Mouse (Mus musculus) C2C12 (cell line): ENCODE data around the gene Aspdh. TPM values are rescaled to one million over a fixed set of nuclear protein-coding genes. Genes with fewer than 3 reads are reported as not detected.

Experiments used
- H3K27me3 ChIP-seq: one replicate; pipeline ENCODE4 v1.6.1; 2011; ENCODE audit not compliant: control insufficient read depth, insufficient read depth, insufficient read length
- H3K36me3 ChIP-seq: one replicate; pipeline ENCODE4 v1.6.1; 2011; ENCODE audit not compliant: control insufficient read depth, insufficient read depth
- H3K4me3 ChIP-seq: one replicate; pipeline ENCODE4 v1.5.1; 2011; ENCODE audit warnings: mild to moderate bottlenecking, control low read depth; ENCODE audit not compliant: poor library complexity, insufficient read depth, severe bottlenecking
- H3K79me2 ChIP-seq: one replicate; pipeline ENCODE4 v1.6.1; 2011; ENCODE audit not compliant: control insufficient read depth, insufficient read depth
- H3K79me3 ChIP-seq: one replicate; pipeline ENCODE4 v1.6.1; 2011; ENCODE audit warnings: low read depth, control low read depth
- H3ac ChIP-seq: one replicate; pipeline ENCODE3; 2011; ENCODE audit warnings: low read depth; ENCODE audit not compliant: control insufficient read depth, insufficient read length
- CEBPB ChIP-seq: IDR thresholded peaks from one replicate; pipeline ENCODE4 v1.6.1; 2011; ENCODE audit warnings: low read depth, mild to moderate bottlenecking, control low read depth, moderate library complexity
- CTCF ChIP-seq: IDR thresholded peaks from one replicate; pipeline ENCODE4 v1.5.1; 2011; ENCODE audit not compliant: control insufficient read depth, insufficient read depth, insufficient read length
- FOSL1 ChIP-seq: IDR thresholded peaks from one replicate; pipeline ENCODE4 v1.8.0; 2011; ENCODE audit warnings: mild to moderate bottlenecking, low read length; ENCODE audit not compliant: poor library complexity, insufficient read depth, severe bottlenecking
- MAX ChIP-seq: IDR thresholded peaks from one replicate; pipeline ENCODE4 v1.6.1; 2011; ENCODE audit warnings: mild to moderate bottlenecking, control low read depth
- MYOD1 ChIP-seq: IDR thresholded peaks from one replicate; pipeline ENCODE4 v1.6.1; 2011; ENCODE audit warnings: low read depth; ENCODE audit not compliant: control insufficient read depth, insufficient read length
- MYOG ChIP-seq: IDR thresholded peaks from one replicate; pipeline ENCODE4 v1.6.1; 2011; ENCODE audit not compliant: control insufficient read depth, insufficient read length; ENCODE audit errors: extremely low read depth
- USF1 ChIP-seq: IDR thresholded peaks from one replicate; pipeline ENCODE4 v1.6.1; 2011; ENCODE audit warnings: low read depth, mild to moderate bottlenecking, control low read depth, moderate library complexity
- polyA plus RNA-seq: library from polyadenylated mRNA; unstranded; fragments of >200 nt; fragmentation: generic; extraction: Trizol; gene quantifications from one replicate; pipeline ENCODE4 v1.2.1, GENCODE M21; 2012; ENCODE audit warnings: missing spikeins

Aspdh gene
- polyA plus RNA-seq, 1 experiment = not detected

DNA sequence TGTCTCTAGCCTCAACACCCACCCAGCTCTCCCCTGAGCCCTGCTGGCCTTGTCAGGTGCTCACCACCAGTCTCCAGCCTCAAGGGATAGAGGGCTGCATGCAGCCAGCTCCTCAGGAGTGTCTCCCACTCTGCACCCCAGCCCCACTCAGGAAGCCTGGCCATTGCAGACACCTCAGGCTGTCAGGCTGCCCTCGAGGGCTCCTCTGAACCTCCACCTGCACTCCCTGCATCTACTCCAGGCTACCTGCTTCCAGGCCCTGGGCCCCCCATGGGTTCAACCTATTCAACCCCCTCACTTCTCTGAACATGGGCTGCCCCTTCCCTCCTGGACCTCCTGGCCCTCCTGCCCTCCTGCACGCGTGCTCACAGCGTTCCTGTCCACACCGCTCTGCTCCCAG is 26.2 kb downstream of the Aspdh start:
- H3K4me3 ChIP-seq = no peak overlapping the region
- H3ac ChIP-seq = no peak overlapping the region
- peaks cover 13% of the 10 kb centered on the region for H3K79me3 ChIP-seq
- TF ChIP-seq MAX = no peak
- no peak for TF ChIP-seq USF1
- no peak for TF ChIP-seq CTCF
- no peak for TF ChIP-seq MYOG
- TF ChIP-seq MYOD1 = no peak
- no peak for TF ChIP-seq FOSL1
- TF ChIP-seq CEBPB = no peak
- no peaks in the 10 kb centered on the region for H3K27me3 ChIP-seq
- H3K36me3 ChIP-seq = no peaks in the 10 kb centered on the region
- H3K79me2 ChIP-seq = peaks cover 23% of the 10 kb centered on the region

DNA sequence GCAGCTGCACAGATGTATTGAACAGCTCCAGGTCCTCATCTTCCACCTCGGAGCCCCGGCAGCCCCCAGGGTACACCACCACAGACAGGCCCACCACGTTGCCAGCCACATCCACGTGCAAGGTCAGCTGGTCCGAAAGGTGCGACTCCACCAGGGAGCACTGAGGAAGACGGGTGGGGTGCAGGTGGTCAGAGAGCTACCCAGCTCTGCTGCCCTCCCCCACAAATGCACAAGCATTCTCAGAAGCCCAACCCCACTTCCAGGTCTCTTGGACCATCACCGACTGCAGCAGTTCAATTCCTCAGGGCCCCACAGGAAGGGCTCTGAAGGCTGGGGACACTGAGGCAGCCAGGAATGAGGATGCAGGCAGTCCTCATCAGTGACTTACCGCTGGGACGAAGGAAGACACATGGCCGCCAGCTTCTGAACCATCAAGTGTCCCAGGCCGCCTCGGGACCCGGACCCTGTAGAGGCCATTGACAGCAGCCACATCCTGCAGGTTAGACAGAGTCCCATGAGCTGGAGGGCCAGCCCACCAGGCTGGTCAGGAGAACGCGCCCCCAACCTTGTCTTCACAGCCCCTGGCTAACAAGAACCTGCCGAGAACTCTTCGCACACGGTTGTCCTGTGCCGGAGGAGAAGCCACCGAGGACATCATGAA is 27.1 kb downstream of the Aspdh start:
- Histone ChIP-seq H3K27me3 (no peaks in the 10 kb centered on the region), H3K4me3 (no peak overlapping the region), H3K79me2 (peaks cover 23% of the 10 kb centered on the region), H3K79me3 (peaks cover 13% of the 10 kb centered on the region), H3K36me3 (no peaks in the 10 kb centered on the region), H3ac (no peak overlapping the region)
- TF ChIP-seq USF1 (no peak), CEBPB (no peak), FOSL1 (no peak), MYOD1 (no peak), CTCF (no peak), MYOG (no peak), MAX (no peak)

DNA sequence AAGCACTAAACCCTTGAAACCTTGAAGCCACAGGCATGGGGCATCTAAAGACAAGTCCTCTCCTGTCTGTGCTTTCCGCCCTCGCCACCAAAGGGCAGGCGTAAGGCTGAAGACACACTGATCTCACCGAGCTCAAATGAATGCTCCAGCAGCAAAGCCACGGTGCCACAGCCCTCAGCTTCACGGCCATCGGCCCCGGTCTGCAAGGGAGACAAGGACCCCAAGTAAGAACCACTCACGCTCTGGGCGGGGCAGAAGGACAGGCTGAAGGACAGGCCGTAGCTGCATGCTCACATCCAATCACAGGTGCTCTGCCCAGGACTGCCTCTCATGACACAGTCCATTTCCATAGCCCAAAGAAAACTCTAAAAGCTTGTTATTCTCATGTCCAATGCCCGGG is 29.5 kb downstream of the Aspdh start:
- no peaks in the 10 kb centered on the region for H3K36me3 ChIP-seq
- H3K79me2 ChIP-seq = peaks cover 23% of the 10 kb centered on the region
- no peaks in the 10 kb centered on the region for H3K27me3 ChIP-seq
- H3ac ChIP-seq = no peak overlapping the region
- TF ChIP-seq MYOG (no peak), CTCF (no peak), CEBPB (no peak), MAX (no peak), USF1 (no peak), MYOD1 (no peak), FOSL1 (no peak)
- H3K79me3 ChIP-seq = peaks cover 13% of the 10 kb centered on the region
- no peak overlapping the region for H3K4me3 ChIP-seq

DNA sequence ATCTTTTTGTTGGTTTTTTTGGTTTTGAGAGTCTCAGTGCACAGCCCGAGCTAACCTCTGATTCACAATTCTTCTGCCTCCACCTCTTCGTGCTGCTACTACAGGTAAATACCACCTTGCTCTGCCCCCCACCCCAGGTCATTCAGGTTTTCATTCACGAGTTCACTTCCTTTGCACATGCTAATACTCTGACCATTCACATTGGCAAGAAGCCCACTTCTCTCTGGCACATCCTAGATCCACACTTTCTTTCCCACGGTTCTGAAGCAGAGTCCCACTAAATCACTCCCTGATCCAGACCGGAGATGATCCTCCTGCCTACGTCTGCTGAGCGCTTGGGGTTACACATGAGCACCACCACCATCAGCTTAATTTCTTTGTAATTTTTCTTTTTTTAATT is 29.9 kb downstream of the Aspdh start:
- Histone ChIP-seq H3K36me3 (no peaks in the 10 kb centered on the region), H3K27me3 (no peaks in the 10 kb centered on the region), H3ac (no peak overlapping the region), H3K79me3 (peaks cover 13% of the 10 kb centered on the region), H3K79me2 (peaks cover 23% of the 10 kb centered on the region), H3K4me3 (peak overlapping the region; percentile 39)
- TF ChIP-seq USF1 (no peak), MYOG (no peak), CTCF (no peak), MYOD1 (no peak), FOSL1 (no peak), CEBPB (no peak), MAX (no peak)

DNA sequence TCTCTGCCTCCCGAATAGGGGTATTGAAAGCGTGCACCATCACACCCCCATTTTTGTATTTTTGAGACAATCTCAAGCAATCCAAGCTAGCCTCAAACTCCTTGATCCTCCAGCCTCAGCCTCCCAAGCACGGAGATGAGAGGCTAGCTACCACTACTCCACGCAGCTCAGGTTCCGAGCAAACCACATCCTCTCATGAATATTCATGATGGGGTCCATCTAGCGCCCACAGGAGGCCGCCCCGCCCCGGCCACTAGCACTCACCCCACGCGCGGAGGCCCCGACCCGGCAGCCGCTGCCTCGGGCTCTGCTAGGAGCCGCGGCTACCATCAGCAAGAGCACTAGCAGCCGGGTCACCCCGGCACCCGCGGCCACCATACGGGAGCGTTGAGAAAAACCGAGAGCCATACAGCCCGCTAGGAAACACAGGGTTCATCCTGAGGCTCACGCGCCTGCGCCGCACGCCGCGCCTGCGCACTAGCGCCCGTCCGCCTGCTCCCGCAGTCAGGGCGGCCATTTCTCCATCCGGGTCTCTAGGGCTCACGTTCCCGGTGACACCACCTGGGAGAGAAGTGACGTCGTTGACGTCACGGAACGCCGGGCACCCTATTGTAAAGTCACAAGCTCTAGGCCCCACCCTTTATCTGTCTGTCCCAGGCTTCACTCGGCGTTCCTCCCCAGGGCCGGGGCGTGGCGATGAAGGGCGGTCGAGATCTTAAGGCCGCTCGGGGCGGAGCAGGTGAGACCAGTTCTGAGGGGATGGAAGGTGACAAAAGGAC is 31.0 kb downstream of the Aspdh start, which contains the start of the genes Emc10 and Fam71e1:
Emc10 (minus strand) TSS at position 538 of the 779 bp plus-strand sequence.
Fam71e1 (plus strand) TSS at position 590 of the 779 bp plus-strand sequence.
- TF ChIP-seq MYOD1 = no peak
- no peak for TF ChIP-seq USF1
- TF ChIP-seq CTCF = no peak
- TF ChIP-seq CEBPB = no peak

DNA sequence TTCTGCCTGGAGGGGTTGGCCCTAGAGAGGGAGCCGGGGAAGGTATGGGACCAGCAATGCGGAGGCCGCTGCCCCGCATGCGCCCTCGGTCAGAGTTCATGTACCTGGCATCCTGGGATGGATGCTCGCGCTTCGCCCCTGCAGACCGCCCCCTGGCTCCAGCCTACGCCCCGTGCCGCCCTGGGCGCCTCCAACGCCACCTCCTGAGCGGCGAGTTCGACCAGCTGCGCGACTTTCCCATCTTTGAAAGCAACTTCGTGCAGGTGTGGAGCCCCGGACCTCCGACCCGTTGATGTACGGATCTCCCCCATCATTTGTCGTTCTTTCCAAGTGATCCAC is 31.5 kb downstream of the Aspdh start:
- Histone ChIP-seq H3K79me3 (peaks cover 13% of the 10 kb centered on the region), H3K36me3 (no peaks in the 10 kb centered on the region), H3ac (peak overlapping the region; percentile 69), H3K79me2 (peaks cover 23% of the 10 kb centered on the region), H3K27me3 (no peaks in the 10 kb centered on the region), H3K4me3 (peak overlapping the region; percentile 43)
- TF ChIP-seq MYOD1 (no peak), CTCF (no peak), MYOG (no peak), FOSL1 (no peak), MAX (no peak), CEBPB (no peak), USF1 (no peak)

More for the DNA sequence above, 31.0 kb downstream of the Aspdh start, which contains the start of the genes Emc10 and Fam71e1:
- Histone ChIP-seq H3ac (peak within 1 kb of the TSS; percentile 73), H3K79me3 (peaks cover 13% of the 10 kb centered on the region), H3K4me3 (peak within 1 kb of the TSS; percentile 43), H3K36me3 (no peaks in the 10 kb centered on the region), H3K27me3 (no peaks in the 10 kb centered on the region), H3K79me2 (peaks cover 23% of the 10 kb centered on the region)
